Mouse (Mus musculus): Measurements from ENCODE around the gene 6030408B16Rik. TPM values are rescaled to one million over a fixed set of nuclear protein-coding genes. Genes with fewer than 3 reads are reported as not detected.
A peak's percentile ranks its signal among the peaks of the same experiment; 100 is the strongest.

6030408B16Rik gene
- total RNA-seq, 1 experiment from 2014 or later, result 0.27 TPM

GRCm38 (mm10) chr15:101297988-101298387, 5.0 kb downstream of the 6030408B16Rik start:
- no peak for DNase-seq

DNA sequence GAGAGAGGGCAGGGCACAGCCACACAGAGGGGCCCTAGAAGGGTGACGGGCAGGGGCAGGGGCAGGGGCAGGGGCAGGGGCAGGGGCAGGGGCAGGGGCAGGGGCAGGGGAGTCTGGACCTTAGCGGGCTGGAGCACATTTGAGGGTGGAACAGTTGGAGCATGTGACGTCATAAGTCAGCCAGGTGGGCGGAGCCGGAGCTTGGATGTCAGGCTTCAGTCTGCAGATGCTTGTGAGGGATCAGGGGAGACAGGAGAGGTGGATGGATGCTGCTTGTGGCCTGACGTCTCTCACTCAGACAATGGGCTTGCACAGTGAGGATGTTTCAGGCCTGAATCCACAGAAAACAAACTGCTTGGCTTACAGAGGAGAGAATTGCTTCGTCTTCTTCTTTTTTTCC, 5.5 kb downstream of the 6030408B16Rik start:
- DNase-seq, result no peak

- no peak for DNase-seq
Measured at GRCm38 (mm10) chr15:101299480-101299960, 6.5 kb downstream of the 6030408B16Rik start.

GRCm38 (mm10) chr15:101300128-101300527, 7.1 kb downstream of the 6030408B16Rik start:
- no peak for DNase-seq

DNA sequence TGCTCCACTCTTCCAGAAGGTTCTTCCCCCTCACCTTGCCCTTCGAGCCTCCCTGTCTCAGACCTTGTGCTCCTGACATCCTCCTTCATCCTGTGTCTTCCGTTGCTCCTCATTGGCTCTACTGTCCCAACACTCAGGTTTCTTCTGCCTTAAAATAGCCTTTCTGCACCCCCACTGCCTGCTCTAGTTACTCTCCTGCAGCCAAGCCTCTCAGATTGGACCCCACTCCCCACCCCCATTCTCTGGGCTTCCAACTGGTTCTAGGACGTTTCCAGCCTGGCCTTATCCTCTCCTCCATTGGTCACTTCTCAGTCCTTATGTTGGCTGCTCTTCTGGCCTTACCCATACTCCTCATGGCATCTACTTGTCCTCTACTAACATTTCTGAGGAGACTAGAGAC, 9.2 kb downstream of the 6030408B16Rik start:
- no peak for DNase-seq

DNA sequence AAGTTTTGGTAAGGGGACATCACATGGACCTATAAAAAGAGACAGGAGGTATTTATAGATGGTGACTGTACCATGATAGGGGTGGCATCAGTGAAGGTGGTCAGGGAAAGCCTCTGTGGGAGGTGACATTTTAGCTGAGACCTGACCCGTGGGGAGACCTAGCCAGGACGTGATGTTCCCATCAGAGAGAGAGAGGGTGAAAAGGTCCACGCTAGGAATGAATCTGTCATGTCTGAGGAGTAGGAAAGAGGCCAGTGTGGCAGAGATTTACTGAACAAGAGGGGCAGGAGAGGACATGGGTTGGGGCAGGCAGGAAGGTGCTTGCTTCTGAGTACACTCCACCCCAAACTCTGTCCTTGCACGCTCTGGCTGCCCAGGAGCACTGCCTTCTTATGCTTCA, 10.8 kb downstream of the 6030408B16Rik start:
- no peak for DNase-seq

- DNase-seq, result no peak
Measured at GRCm38 (mm10) chr15:101306459-101306858, 13.4 kb downstream of the 6030408B16Rik start.

- DNase-seq, result no peak
Measured at GRCm38 (mm10) chr15:101308440-101309348, 15.7 kb downstream of the 6030408B16Rik start.

GRCm38 (mm10) chr15:101309493-101309892, 16.5 kb downstream of the 6030408B16Rik start:
- no peak for DNase-seq

GRCm38 (mm10) chr15:101311087-101311770, 18.2 kb downstream of the 6030408B16Rik start:
- no peak for DNase-seq

DNA sequence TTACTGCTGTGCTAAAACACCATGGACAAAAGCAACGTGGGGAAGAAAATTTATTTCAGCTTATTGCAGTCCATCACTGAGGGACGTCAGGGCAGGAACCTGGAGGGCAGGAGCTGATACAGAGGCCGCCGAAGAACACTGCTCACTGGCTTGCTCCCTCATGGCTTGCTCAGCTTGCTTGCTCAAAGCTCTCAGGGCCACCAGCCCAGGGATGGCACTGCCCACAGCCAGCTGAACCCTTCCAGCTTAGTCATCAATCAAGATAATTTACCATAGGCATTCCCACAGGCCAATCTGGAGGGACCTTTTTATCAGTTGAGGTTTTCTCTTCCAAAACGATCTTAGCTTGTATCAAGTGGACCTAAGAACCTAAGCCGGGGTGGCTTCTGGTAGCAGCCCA, 19.0 kb downstream of the 6030408B16Rik start:
- no peak for DNase-seq

GRCm38 (mm10) chr15:101315378-101315777, 22.4 kb downstream of the 6030408B16Rik start:
- no peak for DNase-seq

DNA sequence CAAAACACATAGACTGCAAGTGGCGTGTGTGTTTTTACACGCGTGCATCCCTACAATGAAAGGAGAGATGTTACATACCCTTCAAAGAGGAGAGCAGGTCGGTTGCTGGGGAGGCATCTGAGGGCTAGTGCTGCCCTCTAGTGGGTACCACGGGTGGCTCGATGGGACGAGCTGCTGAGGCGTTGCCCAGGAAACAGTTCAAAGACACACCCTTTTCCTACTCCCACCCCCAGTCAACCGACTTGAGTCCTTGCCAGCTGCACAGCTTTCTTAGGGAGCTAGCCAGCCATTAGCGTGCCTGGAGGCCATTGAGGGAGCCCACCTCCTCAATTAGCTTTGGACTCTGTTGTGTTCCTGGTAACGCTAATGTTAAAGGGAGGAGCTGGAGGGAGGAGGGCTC, 22.8 kb downstream of the 6030408B16Rik start:
- DNase-seq, result peak; percentile 88

GRCm38 (mm10) chr15:101316279-101316912, 23.4 kb downstream of the 6030408B16Rik start:
- no peak for DNase-seq

DNA sequence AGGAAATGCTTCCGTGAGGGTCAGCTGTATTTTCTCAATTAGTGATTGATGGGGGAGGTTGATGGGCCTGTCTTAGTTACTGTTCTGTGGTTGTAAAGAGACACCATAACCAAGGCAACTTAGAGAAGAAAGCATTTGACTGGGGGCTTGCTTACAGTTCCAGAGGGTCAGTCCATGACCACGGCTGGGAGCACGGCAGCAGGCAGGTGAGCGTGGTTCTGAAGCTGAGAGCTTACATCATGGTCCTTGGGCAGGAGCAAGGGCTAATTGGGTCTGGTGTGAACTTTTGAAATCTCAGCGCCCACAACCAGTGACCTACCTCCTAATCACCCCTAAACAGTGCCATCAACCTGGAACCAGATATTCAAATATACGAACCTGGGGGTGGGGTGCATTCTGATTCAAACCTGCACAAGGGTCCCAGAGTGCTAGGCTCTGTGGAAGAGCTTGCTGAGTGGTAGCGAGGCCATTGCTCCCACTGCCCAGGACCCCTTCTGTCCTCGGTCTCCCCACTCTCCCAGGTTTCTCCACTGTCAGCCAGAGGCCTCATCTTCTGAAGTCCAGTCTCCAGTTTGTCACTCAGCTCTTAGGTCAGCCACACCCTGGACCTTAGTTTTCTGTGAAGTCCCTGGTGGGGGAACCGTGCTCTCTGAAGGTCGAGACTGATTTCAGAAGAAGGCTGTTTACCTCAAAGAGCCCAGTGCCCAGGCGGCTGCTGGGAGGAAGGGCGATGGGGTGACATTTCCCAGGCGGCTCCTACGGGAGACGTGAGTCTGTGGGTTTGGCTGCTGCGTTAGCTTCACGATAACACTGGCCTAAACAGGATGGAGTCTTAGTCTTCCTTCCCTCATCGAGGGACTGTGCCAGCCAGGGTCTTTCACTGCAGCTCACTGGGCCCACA, 24.2 kb downstream of the 6030408B16Rik start:
- no peak for DNase-seq

GRCm38 (mm10) chr15:101317814-101318500, 24.9 kb downstream of the 6030408B16Rik start:
- DNase-seq, result no peak

DNA sequence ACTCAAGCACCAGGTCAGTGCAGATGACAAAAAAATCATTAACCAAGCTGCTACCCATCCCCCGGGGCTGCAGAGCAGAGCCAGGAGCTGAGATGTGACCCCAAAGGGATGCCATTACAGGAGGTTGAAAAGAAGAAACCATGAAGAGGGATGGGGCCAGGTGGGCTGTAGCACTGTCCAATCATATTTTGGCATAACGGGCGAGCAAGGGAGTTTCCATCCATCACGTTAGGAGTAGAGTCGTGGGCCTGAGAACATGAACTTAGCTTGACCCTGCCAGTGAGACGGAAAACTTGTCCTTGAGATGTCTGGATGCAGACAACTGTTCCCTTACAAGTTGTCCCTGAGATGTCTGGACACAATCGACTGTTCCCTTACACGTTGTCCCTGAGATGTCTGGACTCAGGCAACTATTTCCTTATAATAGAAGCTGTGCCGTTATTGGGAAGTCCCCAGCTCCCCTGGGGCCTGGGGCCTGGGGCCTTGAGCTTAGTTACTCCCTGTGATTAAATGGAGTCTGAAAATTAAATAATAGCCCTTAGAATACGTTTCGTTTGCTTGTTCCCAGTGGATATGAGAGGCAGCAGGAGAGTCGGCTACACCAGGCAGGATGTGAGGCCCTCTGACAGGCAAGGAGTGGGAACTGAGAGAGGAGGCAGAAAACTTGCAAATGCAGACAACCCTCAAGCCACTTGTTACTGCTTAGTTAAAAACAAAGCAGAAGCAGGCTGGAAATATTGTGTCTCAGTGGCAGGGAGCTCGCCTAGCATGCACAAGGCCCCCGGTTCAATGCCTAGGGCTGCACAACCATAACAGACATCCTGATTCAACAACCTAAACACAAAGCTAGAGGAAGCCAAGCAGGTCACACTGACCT, 26.1 kb downstream of the 6030408B16Rik start:
- DNase-seq, result no peak

- DNase-seq, result no peak
Measured at GRCm38 (mm10) chr15:101320010-101320617, 27.1 kb downstream of the 6030408B16Rik start.

- no peak for DNase-seq
Measured at GRCm38 (mm10) chr15:101320618-101321041, 27.6 kb downstream of the 6030408B16Rik start.
